11 mouse cellular contexts compared by ENCODE assay signal in genomic region chr9:110287321-110287924, GRCm38 (mm10). TPM values are rescaled to one million over a fixed set of nuclear protein-coding genes. Genes with fewer than 3 reads are reported as not detected.
DNase-seq lines count a peak whose midpoint lies in the region; ATAC-seq and TF ChIP-seq lines count a peak whose summit lies in the region.
"Had no signal": no experiment of that assay in that cellular context is flagged by ENCODE, and none has a peak within 500 bp of the region (broad histone marks: within the 10 kb centered on the region; RNA-seq: fewer than 3 reads in every experiment).

No protein-coding gene starts in this region.

- intact Hi-C loops in left cerebral cortex, adult 2 months (cut with DNase I), result no loop called here

- H3K27ac ChIP-seq in forebrain, embryonic 15.5 days (replicated peaks), result peak overlapping the region; percentile 65
- peak overlapping the region; percentile 77 for H3K27ac ChIP-seq in left cerebral cortex, adult 2 months
- no peak overlapping the region for H3K27ac ChIP-seq in intestine, postnatal 0 days (ENCODE audit: low read depth, low read length)
- H3K27ac ChIP-seq: limb, embryonic 13.5 days had no signal

- no peaks in the 10 kb centered on the region for H3K27me3 ChIP-seq in forebrain, embryonic 15.5 days
- H3K27me3 ChIP-seq in intestine, postnatal 0 days (replicated peaks; ENCODE audit: control insufficient read depth, insufficient read depth, low read length), result no peaks in the 10 kb centered on the region
- H3K27me3 ChIP-seq: limb, embryonic 13.5 days had no signal

- H3K9ac ChIP-seq in forebrain, embryonic 15.5 days (replicated peaks), result no peak overlapping the region
- no peak overlapping the region for H3K9ac ChIP-seq in intestine, postnatal 0 days (ENCODE audit: low read depth, low read length)
- H3K9ac ChIP-seq: limb, embryonic 13.5 days had no signal

- H3K9me3 ChIP-seq in forebrain, embryonic 15.5 days, result no peaks in the 10 kb centered on the region
- H3K9me3 ChIP-seq in intestine, postnatal 0 days (ENCODE audit: control insufficient read depth), result no peaks in the 10 kb centered on the region
- H3K9me3 ChIP-seq: limb, embryonic 13.5 days had no signal

- ATAC-seq in forebrain, embryonic 15.5 days (replicated peaks), result peak; percentile 92
- ATAC-seq in intestine, postnatal 0 days, result no peak

- peaks cover 15% of the 10 kb centered on the region for H3K4me1 ChIP-seq in forebrain, embryonic 15.5 days
- H3K4me1 ChIP-seq in intestine, postnatal 0 days (replicated peaks; ENCODE audit: control insufficient read depth, insufficient read depth, low read length), result no peaks in the 10 kb centered on the region
- H3K4me1 ChIP-seq: limb, embryonic 13.5 days; megakaryocyte, embryonic 14.5 days had no signal

- no peak overlapping the region for H3K4me3 ChIP-seq in forebrain, embryonic 15.5 days
- H3K4me3 ChIP-seq in left cerebral cortex, adult 2 months, result no peak overlapping the region
- no peak overlapping the region for H3K4me3 ChIP-seq in intestine, postnatal 0 days (ENCODE audit: low read depth, low read length)
- H3K4me3 ChIP-seq: limb, embryonic 13.5 days; megakaryocyte, embryonic 14.5 days had no signal

- H3K36me3 ChIP-seq in forebrain, embryonic 15.5 days, result no peaks in the 10 kb centered on the region
- H3K36me3 ChIP-seq in intestine, postnatal 0 days (ENCODE audit: control insufficient read depth, insufficient read depth), result no peaks in the 10 kb centered on the region
- H3K36me3 ChIP-seq: limb, embryonic 13.5 days had no signal

- peak; percentile 28 to 40 for DNase-seq in right cerebral cortex, adult 2 months (ENCODE audit: low spot score in 2 of 2)
- DNase-seq in right cerebral cortex, postnatal 25 days, result no peak
- DNase-seq in left cerebral cortex, adult 2 months (ENCODE audit: extremely low spot score in 1 of 2, low spot score in 2 of 2), result peak in 1 of 2 experiments; percentile 51
- peak; percentile 29 for DNase-seq in right cerebral cortex, postnatal 4 days
- no peak for DNase-seq in kidney, adult 11 months
- no peak for DNase-seq in kidney, adult 8-10 months
- DNase-seq: gastrocnemius, postnatal 14 days had no signal

- TF ChIP-seq CTCF in left cerebral cortex, adult 2 months (IDR thresholded peaks at IDR 0.05), result no peak
- TF ChIP-seq CTCF in intestine, postnatal 0 days (IDR thresholded peaks at IDR 0.05; ENCODE audit: low read depth), result no peak

- H3K4me2 ChIP-seq in forebrain, embryonic 15.5 days (replicated peaks), result no peak overlapping the region
- no peak overlapping the region for H3K4me2 ChIP-seq in intestine, postnatal 0 days (replicated peaks; ENCODE audit: low read depth)
- H3K4me2 ChIP-seq: limb, embryonic 13.5 days had no signal

- 18% methylated on average over 7 of the region's 7 CpGs for WGBS in forebrain, embryonic 15.5 days
- WGBS in intestine, postnatal 0 days, result 83% methylated on average over 7 of the region's 7 CpGs

RNA-seq across cellular contexts. Expression of gene Elp6, which starts 17.6 kb away (rescaled TPM):
- polyA plus RNA-seq in forebrain, embryonic 15.5 days (2015; fragmentation: Nextera tagmentation; extraction: Ambion mirVana), result 34.9 and 36.4 TPM in 2 replicates
- total RNA-seq in left cerebral cortex, adult 2 months (2021), result 10 to 100 TPM in 1 of 2 experiments, 1 to 10 TPM in 1; 9.1 to 14.1 TPM
- polyA plus RNA-seq in intestine, postnatal 0 days (2015; fragmentation: Nextera tagmentation; extraction: Ambion mirVana), result 6.3 and 7.5 TPM in 2 replicates

RNA-seq across cellular contexts. Expression of gene Cspg5, which starts 43.8 kb away (rescaled TPM):
- 84.5 and 90.8 TPM in 2 replicates for polyA plus RNA-seq in forebrain, embryonic 15.5 days (2015; fragmentation: Nextera tagmentation; extraction: Ambion mirVana)
- 100 to 1,000 TPM; 352 to 356 TPM for total RNA-seq in left cerebral cortex, adult 2 months (2021)
- polyA plus RNA-seq in intestine, postnatal 0 days (2015; fragmentation: Nextera tagmentation; extraction: Ambion mirVana), result 2.9 and 3.2 TPM in 2 replicates

RNA-seq across cellular contexts. Expression of gene Scap, which starts 45.7 kb away (rescaled TPM):
- 50.2 and 52.3 TPM in 2 replicates for polyA plus RNA-seq in forebrain, embryonic 15.5 days (2015; fragmentation: Nextera tagmentation; extraction: Ambion mirVana)
- 100 to 1,000 TPM in 1 of 2 experiments, 10 to 100 TPM in 1; 97.0 to 107 TPM for total RNA-seq in left cerebral cortex, adult 2 months (2021)
- polyA plus RNA-seq in intestine, postnatal 0 days (2015; fragmentation: Nextera tagmentation; extraction: Ambion mirVana), result 14.9 and 15.7 TPM in 2 replicates

Comparison
In these comparisons a context has a peak if more than half of its experiments do, and no peak if none do; other contexts are left out.
1. DNase-seq: peak in right cerebral cortex, adult 2 months (2 of 2) and right cerebral cortex, postnatal 4 days (single experiment); none in right cerebral cortex, postnatal 25 days (single experiment), kidney, adult 11 months (single experiment) and kidney, adult 8-10 months (0 of 2).
2. RNA of gene Cspg5, which starts 43.8 kb away (polyA plus RNA-seq): 84.5 to 90.8 TPM in forebrain, embryonic 15.5 days; 2.9 to 3.2 TPM in intestine, postnatal 0 days; every median in the first group is over 10 times any median in the second.